Mouse (Mus musculus): Measurements from ENCODE around the gene Gm42517. TPM values are rescaled to one million over a fixed set of nuclear protein-coding genes. Genes with fewer than 3 reads are reported as not detected.

The Gm42517 gene
- polyA plus RNA-seq, 1 experiment = 1.1 TPM

- Histone ChIP-seq H3K27me3 (ENCODE audit: control insufficient read depth, insufficient read depth, insufficient read length) (no peaks in the 10 kb centered on the region), H3K4me3 (no peak overlapping the region), H3K79me2 (ENCODE audit: control insufficient read depth, insufficient read depth) (no peaks in the 10 kb centered on the region), H3K36me3 (ENCODE audit: control insufficient read depth, insufficient read depth) (no peaks in the 10 kb centered on the region), H3K4me2 (ENCODE audit: low read depth) (no peak overlapping the region), H3ac (ENCODE audit: control insufficient read depth, insufficient read length) (no peak overlapping the region)
- TF ChIP-seq TCF3 (IDR thresholded peaks at IDR 0.05; ENCODE audit: insufficient read length, low read depth) (no peak), SRF (IDR thresholded peaks at IDR 0.05; ENCODE audit: control insufficient read depth, insufficient read length, low read depth) (no peak), POLR2A (IDR thresholded peaks at IDR 0.05; ENCODE audit: insufficient read length, low read depth) (no peak), CEBPB (IDR thresholded peaks at IDR 0.05; ENCODE audit: insufficient read depth, poor library complexity, severe bottlenecking) (no peak), REST (IDR thresholded peaks at IDR 0.05; ENCODE audit: insufficient read depth, insufficient read length) (no peak), TCF12 (IDR thresholded peaks at IDR 0.05; ENCODE audit: insufficient read depth, poor library complexity, severe bottlenecking) (no peak), POLR2AphosphoS2 (IDR thresholded peaks at IDR 0.05; ENCODE audit: insufficient read length, low read depth) (no peak), MYOG (IDR thresholded peaks at IDR 0.05; ENCODE audit: control insufficient read depth in 1 of 3, insufficient read depth in 1 of 3, insufficient read length in 2 of 3, low read depth in 2 of 3) (no peak), MAX (IDR thresholded peaks at IDR 0.05; ENCODE audit: low read depth) (no peak), MYOD1 (IDR thresholded peaks at IDR 0.05; ENCODE audit: control insufficient read depth in 1 of 3, insufficient read length in 2 of 3, low read depth in 2 of 3) (no peak), E2F4 (IDR thresholded peaks at IDR 0.05; ENCODE audit: insufficient read depth) (no peak), USF1 (IDR thresholded peaks at IDR 0.05; ENCODE audit: low read depth) (no peak)
These were observed 9.9 kb downstream of the Gm42517 start for GRCm38 (mm10) chr5:108357862-108358261.

GRCm38 (mm10) chr5:108354056-108354455 lies 13.7 kb downstream of the Gm42517 start:
- no peaks in the 10 kb centered on the region for H3K79me2 ChIP-seq (ENCODE audit: control insufficient read depth, insufficient read depth)
- no peaks in the 10 kb centered on the region for H3K27me3 ChIP-seq (ENCODE audit: control insufficient read depth, insufficient read depth, insufficient read length)
- no peak overlapping the region for H3K4me3 ChIP-seq
- H3K4me2 ChIP-seq (ENCODE audit: low read depth) = no peak overlapping the region
- no peaks in the 10 kb centered on the region for H3K36me3 ChIP-seq (ENCODE audit: control insufficient read depth, insufficient read depth)
- no peak for TF ChIP-seq E2F4 (IDR thresholded peaks at IDR 0.05; ENCODE audit: insufficient read depth)
- TF ChIP-seq MYOG (IDR thresholded peaks at IDR 0.05; ENCODE audit: control insufficient read depth in 1 of 3, insufficient read depth in 1 of 3, insufficient read length in 2 of 3, low read depth in 2 of 3) = no peak
- no peak for TF ChIP-seq POLR2A (IDR thresholded peaks at IDR 0.05; ENCODE audit: insufficient read length, low read depth)
- no peak for TF ChIP-seq TCF3 (IDR thresholded peaks at IDR 0.05; ENCODE audit: insufficient read length, low read depth)
- TF ChIP-seq CEBPB (IDR thresholded peaks at IDR 0.05; ENCODE audit: insufficient read depth, poor library complexity, severe bottlenecking) = no peak
- no peak for TF ChIP-seq USF1 (IDR thresholded peaks at IDR 0.05; ENCODE audit: low read depth)
- TF ChIP-seq REST (IDR thresholded peaks at IDR 0.05; ENCODE audit: insufficient read depth, insufficient read length) = no peak
- no peak for TF ChIP-seq MYOD1 (IDR thresholded peaks at IDR 0.05; ENCODE audit: control insufficient read depth in 1 of 3, insufficient read length in 2 of 3, low read depth in 2 of 3)
- no peak for TF ChIP-seq MAX (IDR thresholded peaks at IDR 0.05; ENCODE audit: low read depth)
- TF ChIP-seq POLR2AphosphoS2 (IDR thresholded peaks at IDR 0.05; ENCODE audit: insufficient read length, low read depth) = no peak
- no peak for TF ChIP-seq SRF (IDR thresholded peaks at IDR 0.05; ENCODE audit: control insufficient read depth, insufficient read length, low read depth)
- no peak overlapping the region for H3ac ChIP-seq (ENCODE audit: control insufficient read depth, insufficient read length)

GRCm38 (mm10) chr5:108349511-108350148 lies 18.1 kb downstream of the Gm42517 start:
- TF ChIP-seq USF1 (IDR thresholded peaks at IDR 0.05; ENCODE audit: low read depth) (no peak), TCF3 (IDR thresholded peaks at IDR 0.05; ENCODE audit: insufficient read length, low read depth) (no peak), REST (IDR thresholded peaks at IDR 0.05; ENCODE audit: insufficient read depth, insufficient read length) (no peak), SRF (IDR thresholded peaks at IDR 0.05; ENCODE audit: control insufficient read depth, insufficient read length, low read depth) (no peak), MYOD1 (IDR thresholded peaks at IDR 0.05; ENCODE audit: control insufficient read depth in 1 of 3, insufficient read length in 2 of 3, low read depth in 2 of 3) (no peak), MYOG (IDR thresholded peaks at IDR 0.05; ENCODE audit: control insufficient read depth in 1 of 3, insufficient read depth in 1 of 3, insufficient read length in 2 of 3, low read depth in 2 of 3) (no peak), POLR2AphosphoS2 (IDR thresholded peaks at IDR 0.05; ENCODE audit: insufficient read length, low read depth) (no peak), CEBPB (IDR thresholded peaks at IDR 0.05; ENCODE audit: insufficient read depth, poor library complexity, severe bottlenecking) (no peak), E2F4 (IDR thresholded peaks at IDR 0.05; ENCODE audit: insufficient read depth) (no peak), MAX (IDR thresholded peaks at IDR 0.05; ENCODE audit: low read depth) (no peak), TCF12 (IDR thresholded peaks at IDR 0.05; ENCODE audit: insufficient read depth, poor library complexity, severe bottlenecking) (no peak), POLR2A (IDR thresholded peaks at IDR 0.05; ENCODE audit: insufficient read length, low read depth) (no peak)
- Histone ChIP-seq H3K79me2 (ENCODE audit: control insufficient read depth, insufficient read depth) (no peaks in the 10 kb centered on the region), H3K4me3 (no peak overlapping the region), H3K27me3 (ENCODE audit: control insufficient read depth, insufficient read depth, insufficient read length) (no peaks in the 10 kb centered on the region), H3K4me2 (ENCODE audit: low read depth) (no peak overlapping the region), H3K36me3 (ENCODE audit: control insufficient read depth, insufficient read depth) (no peaks in the 10 kb centered on the region), H3ac (ENCODE audit: control insufficient read depth, insufficient read length) (no peak overlapping the region)

- Histone ChIP-seq H3K27me3 (ENCODE audit: control insufficient read depth, insufficient read depth, insufficient read length) (no peaks in the 10 kb centered on the region), H3K79me2 (ENCODE audit: control insufficient read depth, insufficient read depth) (no peaks in the 10 kb centered on the region), H3K36me3 (ENCODE audit: control insufficient read depth, insufficient read depth) (no peaks in the 10 kb centered on the region), H3K4me3 (no peak overlapping the region), H3K4me2 (ENCODE audit: low read depth) (no peak overlapping the region), H3ac (ENCODE audit: control insufficient read depth, insufficient read length) (no peak overlapping the region)
- no peak for TF ChIP-seq CEBPB (IDR thresholded peaks at IDR 0.05; ENCODE audit: insufficient read depth, poor library complexity, severe bottlenecking)
- no peak for TF ChIP-seq USF1 (IDR thresholded peaks at IDR 0.05; ENCODE audit: low read depth)
- no peak for TF ChIP-seq MYOG (IDR thresholded peaks at IDR 0.05; ENCODE audit: control insufficient read depth in 1 of 3, insufficient read depth in 1 of 3, insufficient read length in 2 of 3, low read depth in 2 of 3)
- no peak for TF ChIP-seq REST (IDR thresholded peaks at IDR 0.05; ENCODE audit: insufficient read depth, insufficient read length)
- no peak for TF ChIP-seq MYOD1 (IDR thresholded peaks at IDR 0.05; ENCODE audit: control insufficient read depth in 1 of 3, insufficient read length in 2 of 3, low read depth in 2 of 3)
- TF ChIP-seq TCF3 (IDR thresholded peaks at IDR 0.05; ENCODE audit: insufficient read length, low read depth) = no peak
- no peak for TF ChIP-seq E2F4 (IDR thresholded peaks at IDR 0.05; ENCODE audit: insufficient read depth)
- no peak for TF ChIP-seq POLR2A (IDR thresholded peaks at IDR 0.05; ENCODE audit: insufficient read length, low read depth)
- TF ChIP-seq MAX (IDR thresholded peaks at IDR 0.05; ENCODE audit: low read depth) = no peak
- TF ChIP-seq TCF12 (IDR thresholded peaks at IDR 0.05; ENCODE audit: insufficient read depth, poor library complexity, severe bottlenecking) = no peak
- no peak for TF ChIP-seq SRF (IDR thresholded peaks at IDR 0.05; ENCODE audit: control insufficient read depth, insufficient read length, low read depth)
- TF ChIP-seq POLR2AphosphoS2 (IDR thresholded peaks at IDR 0.05; ENCODE audit: insufficient read length, low read depth) = no peak
These were observed 19.9 kb downstream of the Gm42517 start for GRCm38 (mm10) chr5:108347843-108348242.
